Mouse (Mus musculus): ENCODE measurements around the gene Leng1.

Leng1 gene

GRCm38 (mm10) chr7:3692382-3692986 lies 26.8 kb upstream of the Leng1 start, which contains the start of gene Tsen34:
Gene Tsen34 (plus strand): TSS chr7:3692863.
- no peak for DNase-seq (ENCODE audit: low spot score in 2 of 2)

GRCm38 (mm10) chr7:3691919-3692318 lies 26.3 kb upstream of the Leng1 start:
- no peak for DNase-seq (ENCODE audit: low spot score in 2 of 2)

- no peak for DNase-seq (ENCODE audit: low spot score in 2 of 2)
These were observed 20.0 kb upstream of the Leng1 start for GRCm38 (mm10) chr7:3685400-3686187.

GRCm38 (mm10) chr7:3684698-3685097 lies 19.1 kb upstream of the Leng1 start:
- no peak for DNase-seq (ENCODE audit: low spot score in 2 of 2)

GRCm38 (mm10) chr7:3683908-3684550 lies 18.4 kb upstream of the Leng1 start:
- no peak for DNase-seq (ENCODE audit: low spot score in 2 of 2)

GRCm38 (mm10) chr7:3677342-3677741 lies 11.7 kb upstream of the Leng1 start, which contains the start of gene Tmc4:
Gene Tmc4 (minus strand): TSS chr7:3677553.
- DNase-seq (ENCODE audit: low spot score in 2 of 2): no peak

- DNase-seq (ENCODE audit: low spot score in 2 of 2): no peak
These were observed 10.7 kb upstream of the Leng1 start for GRCm38 (mm10) chr7:3676371-3676770.

GRCm38 (mm10) chr7:3675228-3675548 lies 9.5 kb upstream of the Leng1 start:
- no peak for DNase-seq (ENCODE audit: low spot score in 2 of 2)

GRCm38 (mm10) chr7:3674507-3675227 lies 9.0 kb upstream of the Leng1 start:
- DNase-seq (ENCODE audit: low spot score in 2 of 2): peak; percentile 71 to 74

- DNase-seq (ENCODE audit: low spot score in 2 of 2): no peak
These were observed 1.3 kb upstream of the Leng1 start for GRCm38 (mm10) chr7:3666921-3667391.

- no peak for DNase-seq (ENCODE audit: low spot score in 2 of 2)
These were observed 971 bp downstream of the Leng1 start for GRCm38 (mm10) chr7:3664524-3665214.

- no peak for DNase-seq (ENCODE audit: low spot score in 2 of 2)
These were observed 7.1 kb downstream of the Leng1 start for GRCm38 (mm10) chr7:3658578-3658977.

GRCm38 (mm10) chr7:3656966-3657365 lies 8.7 kb downstream of the Leng1 start:
- no peak for DNase-seq (ENCODE audit: low spot score in 2 of 2)

- DNase-seq (ENCODE audit: low spot score in 2 of 2): no peak
These were observed 19.0 kb downstream of the Leng1 start for GRCm38 (mm10) chr7:3646641-3647040.

- no peak for DNase-seq (ENCODE audit: low spot score in 2 of 2)
These were observed 19.5 kb downstream of the Leng1 start for GRCm38 (mm10) chr7:3646188-3646587.

GRCm38 (mm10) chr7:3645488-3646025 lies 20.1 kb downstream of the Leng1 start:
- no peak for DNase-seq (ENCODE audit: low spot score in 2 of 2)

- DNase-seq (ENCODE audit: low spot score in 2 of 2): peak; percentile 97
These were observed 20.8 kb downstream of the Leng1 start, which contains the start of gene Cnot3 for GRCm38 (mm10) chr7:3644672-3645487. Gene Cnot3 (plus strand): TSS chr7:3645268.

GRCm38 (mm10) chr7:3644348-3644671 lies 21.3 kb downstream of the Leng1 start:
- no peak for DNase-seq (ENCODE audit: low spot score in 2 of 2)

- no peak for DNase-seq (ENCODE audit: low spot score in 2 of 2)
These were observed 21.8 kb downstream of the Leng1 start for GRCm38 (mm10) chr7:3643843-3644242.

GRCm38 (mm10) chr7:3643412-3643811 lies 22.2 kb downstream of the Leng1 start:
- no peak for DNase-seq (ENCODE audit: low spot score in 2 of 2)

GRCm38 (mm10) chr7:3630478-3630815 lies 35.2 kb downstream of the Leng1 start:
- no peak for DNase-seq (ENCODE audit: low spot score in 2 of 2)

Measured in frontal cortex, postnatal 25 days (tissue).